Mouse (Mus musculus): Measurements from ENCODE around the gene Ahcy.
"Not testable (repeated sequence)": the region's sequence is repeated elsewhere in the genome, so short reads cannot be mapped to it uniquely, and the experiment has no call there.

Ahcy gene

DNA sequence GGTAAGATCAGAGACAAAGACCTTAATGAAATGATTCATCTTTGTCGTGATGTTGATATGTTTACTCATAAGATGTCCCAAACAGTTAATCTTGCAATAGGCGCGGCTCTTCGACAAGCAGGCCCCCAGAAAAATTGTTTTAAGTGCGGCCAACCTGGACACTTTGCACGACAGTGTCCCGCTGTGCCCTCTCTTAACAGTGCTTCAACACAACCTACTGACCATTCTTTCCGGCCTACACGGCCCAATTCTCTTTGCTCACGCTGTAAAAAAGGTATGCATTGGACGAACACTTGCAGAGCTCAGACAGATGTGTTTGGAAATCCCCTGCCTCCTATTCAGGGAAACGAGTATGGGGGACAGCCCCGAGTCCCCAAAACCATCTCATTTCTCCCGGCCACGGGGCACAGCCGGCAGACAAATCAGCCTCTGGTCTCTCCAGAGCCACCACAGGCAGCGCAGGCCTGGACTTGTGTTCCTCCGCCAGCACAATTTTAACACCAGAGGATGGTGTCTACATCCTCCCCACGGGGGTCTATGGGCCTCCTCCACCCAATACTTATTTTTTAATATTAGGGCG, 54.0 kb downstream of the Ahcy start:
- in situ Hi-C loops (cut with MboI), result not testable (repeated sequence)

DNA sequence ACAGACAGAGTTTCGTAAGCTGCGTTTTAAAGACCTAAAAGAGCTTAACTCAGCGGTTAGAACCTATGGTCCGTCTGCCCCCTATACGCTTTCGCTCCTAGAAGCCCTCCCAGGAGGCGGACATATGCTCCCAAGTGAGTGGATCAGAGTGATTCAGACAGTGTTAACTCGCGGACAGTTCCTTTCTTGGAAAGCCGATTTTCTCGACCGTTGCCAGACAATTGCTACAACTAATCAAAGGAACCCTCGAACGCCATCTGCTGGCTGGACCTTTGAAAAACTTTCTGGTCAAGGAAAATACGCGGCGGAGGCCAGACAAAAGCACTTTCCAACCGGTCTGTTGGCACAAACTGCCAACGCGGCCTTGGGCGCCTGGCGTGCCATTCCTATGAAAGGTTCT, 54.6 kb downstream of the Ahcy start:
- in situ Hi-C loops (cut with MboI), result no loop called here

- in situ Hi-C loops (cut with MboI), result no loop called here
Measured at GRCm38 (mm10) chr2:155018762-155019641, 55.3 kb downstream of the Ahcy start.

DNA sequence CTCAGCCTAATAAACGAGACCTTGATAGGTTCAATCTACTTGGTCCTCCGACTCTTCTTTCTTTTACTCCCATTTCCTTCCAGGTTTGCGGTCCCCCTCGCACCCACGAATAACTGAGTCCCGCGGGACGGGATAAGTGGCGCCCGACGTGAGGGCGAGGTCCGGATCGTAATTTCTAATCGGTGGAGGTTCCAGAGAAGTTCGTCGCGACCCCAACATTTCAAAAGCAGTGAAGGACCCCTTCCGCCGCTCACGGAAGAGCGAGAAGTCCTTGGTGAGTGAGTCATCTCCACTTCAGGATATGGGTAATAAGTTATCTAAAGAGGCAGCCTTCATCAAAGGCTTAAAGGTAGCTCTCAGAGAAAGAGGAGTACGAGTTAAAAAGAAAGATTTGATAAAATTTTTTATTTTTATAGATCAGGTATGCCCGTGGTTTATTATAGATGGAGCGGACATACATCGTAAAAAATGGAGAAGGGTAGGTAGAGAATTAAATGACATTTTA, 56.0 kb downstream of the Ahcy start, which contains the start of gene Gm14226:
TSS of gene Gm14226 (plus strand) at position 16 of the 505 bp plus-strand sequence.
- in situ Hi-C loops (cut with MboI), result not testable (repeated sequence)

DNA sequence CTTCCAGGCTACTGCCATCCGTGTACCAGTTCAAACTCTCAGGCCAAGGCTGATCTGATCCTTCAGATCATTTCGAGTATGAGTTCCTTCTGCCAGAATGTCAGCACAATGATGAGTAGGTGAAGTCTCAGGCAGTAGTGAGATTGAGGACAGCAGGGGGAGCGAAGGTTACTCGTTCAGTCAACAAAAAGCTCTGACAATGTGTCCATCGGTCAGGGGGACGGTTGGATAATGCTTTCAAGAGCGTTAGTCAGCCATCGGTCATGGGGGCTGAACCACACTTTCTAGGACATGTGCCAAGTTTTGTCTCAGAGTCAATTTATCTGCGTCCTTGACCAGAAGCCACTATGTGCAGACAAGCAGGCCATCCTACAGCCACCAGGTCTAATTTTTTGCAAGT, 57.5 kb downstream of the Ahcy start:
- in situ Hi-C loops (cut with MboI), result not testable (repeated sequence)

GRCm38 (mm10) chr2:155012991-155013390, 61.3 kb downstream of the Ahcy start:
- in situ Hi-C loops (cut with MboI), result no loop called here

DNA sequence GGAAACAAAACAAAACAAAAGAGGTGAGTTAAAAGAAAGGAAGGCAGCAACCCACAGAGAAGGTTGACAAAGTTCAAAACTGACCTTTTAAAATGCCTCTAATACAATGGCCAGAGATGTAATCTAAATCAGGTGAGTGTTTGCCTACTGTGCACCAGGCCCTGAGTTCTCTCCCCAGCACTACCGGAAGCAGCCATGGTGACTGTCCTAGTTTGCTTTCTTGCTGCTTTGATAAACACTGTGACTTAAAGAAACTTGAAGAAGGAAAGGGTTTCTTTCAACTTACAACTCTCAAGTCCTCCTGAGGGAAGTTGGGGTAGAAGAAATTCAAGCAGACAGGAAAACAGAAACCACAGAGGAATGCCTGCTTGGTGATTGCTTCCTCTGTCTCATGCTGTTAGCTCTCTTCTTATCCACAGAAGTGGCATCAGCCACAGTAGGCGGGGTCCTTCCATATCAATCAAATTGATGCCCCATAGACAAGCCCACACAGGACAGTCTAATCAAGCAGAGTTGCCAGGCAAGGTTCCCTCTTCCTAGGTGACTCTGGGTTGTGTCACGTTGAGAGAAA, 63.1 kb downstream of the Ahcy start:
- in situ Hi-C loops (cut with MboI), result no loop called here
